Mouse (Mus musculus): ENCODE data around the gene Svs6.
"Not testable (repeated sequence)": the region's sequence is repeated elsewhere in the genome, so short reads cannot be mapped to it uniquely, and the experiment has no call there.

Gene Svs6

DNA sequence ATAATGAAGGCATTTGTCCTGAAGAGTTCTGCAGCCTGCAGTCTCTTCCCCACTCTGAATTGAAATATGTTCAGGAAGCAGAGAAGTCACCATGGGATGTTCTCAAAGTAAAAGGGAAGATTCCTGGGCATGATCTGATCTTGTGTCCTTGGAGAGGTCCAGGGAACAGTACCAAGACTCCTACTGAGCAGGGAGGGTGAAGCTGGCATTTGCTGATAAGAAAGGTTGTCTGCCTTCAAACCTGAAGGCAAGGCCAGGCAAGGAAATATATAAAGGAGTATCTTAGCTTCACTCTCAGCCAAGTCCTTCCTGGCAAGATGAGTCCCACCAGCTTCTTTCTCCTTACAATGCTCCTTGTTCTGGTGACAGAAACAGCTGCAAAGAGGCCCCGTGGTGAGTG, at the start of gene Svs6:
Svs6 (plus strand) TSS at position 301 of the 400 bp plus-strand sequence.
- DNase-seq (ENCODE audit: low spot score) = not testable (repeated sequence)

GRCm38 (mm10) chr2:164278359-164278758, 38.2 kb upstream of the Svs6 start, which contains the start of gene Svs4:
Gene Svs4 (minus strand): TSS chr2:164278459.
- DNase-seq (ENCODE audit: low spot score) = no peak

GRCm38 (mm10) chr2:164288968-164289367, 27.6 kb upstream of the Svs6 start, which contains the start of gene Svs3a:
Gene Svs3a (plus strand): TSS chr2:164289268.
- DNase-seq (ENCODE audit: low spot score) = not testable (repeated sequence)

DNA sequence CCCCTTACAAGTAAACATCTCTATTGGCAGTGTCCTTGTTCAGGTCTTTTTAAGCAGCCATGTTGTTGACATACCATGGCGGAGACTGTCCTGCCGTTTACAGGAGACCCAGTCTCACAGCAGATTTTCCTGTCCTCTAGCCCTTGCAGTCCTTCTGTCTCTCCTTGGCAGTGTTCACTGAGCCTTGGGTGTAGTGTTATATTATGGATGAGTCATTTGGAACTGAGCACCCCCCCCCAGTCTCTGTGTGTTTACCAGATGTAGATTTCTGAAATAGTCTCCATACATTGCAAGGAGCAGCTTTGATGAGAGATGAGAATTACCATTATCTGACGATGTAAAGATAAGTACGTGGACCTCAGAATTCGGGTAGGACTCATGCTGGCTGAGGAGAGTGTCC, 4.0 kb upstream of the Svs6 start:
- DNase-seq (ENCODE audit: low spot score) = no peak

GRCm38 (mm10) chr2:164315460-164315859, 1.1 kb upstream of the Svs6 start:
- DNase-seq (ENCODE audit: low spot score) = not testable (repeated sequence)

GRCm38 (mm10) chr2:164320983-164321382, 4.4 kb downstream of the Svs6 start:
- DNase-seq (ENCODE audit: low spot score) = no peak

- not testable (repeated sequence) for DNase-seq (ENCODE audit: low spot score)
Observed at GRCm38 (mm10) chr2:164332440-164332839, 15.9 kb downstream of the Svs6 start, which contains the start of gene Svs5. Gene Svs5 (plus strand): TSS chr2:164332740.

GRCm38 (mm10) chr2:164343732-164344131, 27.2 kb downstream of the Svs6 start:
- not testable (repeated sequence) for DNase-seq (ENCODE audit: low spot score)

- DNase-seq (ENCODE audit: low spot score) = not testable (repeated sequence)
Observed at GRCm38 (mm10) chr2:164347697-164348096, 31.1 kb downstream of the Svs6 start.

DNA sequence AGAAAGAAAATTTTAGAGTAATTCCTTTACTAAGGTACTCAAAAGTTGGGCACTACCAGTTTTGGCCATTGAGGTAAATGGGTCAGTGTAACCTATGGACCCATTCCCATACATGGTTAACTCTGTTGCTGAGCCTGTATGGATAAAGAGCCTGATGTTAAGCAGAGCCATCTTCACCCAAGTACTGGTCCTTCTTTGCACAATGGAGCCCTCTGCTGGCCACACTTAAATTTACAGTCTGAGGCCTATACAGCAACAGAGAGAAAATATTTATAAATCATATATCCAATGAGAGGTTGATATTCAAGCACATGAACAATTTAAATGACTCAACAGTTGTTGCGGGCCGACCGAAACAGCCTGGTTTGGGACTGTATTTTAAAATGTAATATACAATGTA, 32.4 kb downstream of the Svs6 start:
- peak; percentile 16 for DNase-seq (ENCODE audit: low spot score)

DNA sequence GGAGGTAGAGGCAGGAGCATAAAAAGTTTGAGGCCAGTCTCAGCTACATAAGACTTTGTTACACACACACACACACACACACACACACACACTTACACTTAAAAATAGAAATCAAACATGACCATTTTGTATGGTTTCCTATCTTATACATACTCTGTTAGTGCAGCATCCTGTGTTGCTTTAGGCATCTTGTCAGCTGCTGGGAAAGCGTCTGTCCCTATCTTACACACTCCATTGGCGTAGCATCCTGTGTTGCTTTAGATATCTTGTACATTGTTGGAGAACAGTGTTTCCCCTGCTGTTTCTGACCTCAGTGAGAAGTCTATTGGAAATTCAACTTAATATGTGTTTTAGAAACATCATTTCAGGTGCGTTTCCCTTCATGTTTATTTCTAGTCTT, 36.1 kb downstream of the Svs6 start:
- no peak for DNase-seq (ENCODE audit: low spot score)

DNA sequence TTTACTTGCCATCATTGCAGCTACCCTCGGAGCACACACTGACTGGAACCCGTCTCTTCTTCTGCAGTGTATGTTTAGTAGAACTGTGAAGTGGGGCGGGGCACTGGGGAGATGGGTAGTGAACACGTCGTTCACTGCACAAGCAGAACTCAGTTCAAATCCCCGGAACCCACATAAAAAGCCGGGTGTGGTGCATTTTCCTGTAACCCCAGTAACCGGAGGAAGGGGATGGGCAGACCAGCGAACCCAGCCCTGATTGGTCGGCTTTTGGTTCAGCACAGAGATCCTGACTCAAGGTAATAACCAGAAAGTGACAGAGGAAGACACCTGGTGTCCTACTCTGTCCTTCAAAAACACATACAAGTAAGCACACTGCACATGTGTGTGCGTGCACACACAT, 36.8 kb downstream of the Svs6 start:
- no peak for DNase-seq (ENCODE audit: low spot score)

DNA sequence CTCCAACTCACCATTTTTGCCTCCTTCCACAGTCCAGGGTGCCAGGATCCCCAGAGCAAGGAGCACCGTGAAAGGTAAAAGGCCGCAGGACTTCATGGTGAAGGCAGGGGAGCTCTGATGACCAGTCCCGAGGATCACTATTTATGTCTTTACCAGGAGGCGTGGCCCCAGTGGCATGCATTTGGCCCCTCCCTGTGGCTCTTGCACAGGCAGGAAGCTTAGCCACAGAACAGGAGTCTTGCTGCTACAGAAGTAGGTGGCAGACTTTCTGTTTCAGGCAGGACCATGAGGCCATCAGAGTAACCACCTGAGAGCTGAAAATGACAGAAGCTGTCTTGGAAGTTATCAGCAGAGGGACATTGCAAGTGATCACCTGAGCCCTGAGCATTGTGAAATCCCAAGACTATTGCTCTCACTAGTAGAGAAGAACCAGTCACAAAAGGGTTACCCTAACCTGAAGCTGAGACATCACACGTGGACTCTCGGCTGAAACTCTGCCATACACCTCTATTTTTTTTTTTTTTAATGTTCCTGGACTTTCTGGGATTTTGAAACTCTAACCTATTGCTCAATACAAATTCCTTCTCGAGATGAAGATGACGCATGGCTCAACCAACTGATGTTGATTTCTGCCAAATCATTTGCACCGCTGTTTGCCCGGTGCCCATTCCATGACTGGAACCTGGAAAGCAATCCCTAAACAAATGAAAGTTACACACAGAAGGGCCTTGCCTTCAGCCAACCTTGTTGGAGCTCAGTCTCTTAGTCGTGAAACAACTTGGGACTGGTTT, 39.8 kb downstream of the Svs6 start:
- no peak for DNase-seq (ENCODE audit: low spot score)

- DNase-seq (ENCODE audit: low spot score) = no peak
Observed at GRCm38 (mm10) chr2:164358373-164358772, 41.8 kb downstream of the Svs6 start.

DNA sequence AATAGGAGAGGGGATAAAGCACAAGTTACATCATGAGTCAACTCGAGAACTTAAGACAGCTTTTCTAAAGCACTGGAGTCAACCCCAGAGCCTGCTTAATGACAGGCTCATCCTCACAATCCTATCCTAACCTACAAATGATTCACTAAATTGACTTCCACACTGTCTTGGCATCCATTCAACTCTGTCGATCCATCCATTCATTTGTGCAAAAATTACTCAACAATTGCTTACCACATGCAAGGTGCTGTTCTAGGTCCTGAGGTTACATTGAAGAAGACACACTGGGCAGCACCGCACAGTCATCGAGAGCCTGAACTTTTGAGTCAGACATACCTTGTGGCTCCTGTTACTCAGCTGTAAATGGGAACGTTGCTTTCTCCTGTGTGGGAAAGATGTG, 42.5 kb downstream of the Svs6 start:
- no peak for DNase-seq (ENCODE audit: low spot score)

- no peak for DNase-seq (ENCODE audit: low spot score)
Observed at GRCm38 (mm10) chr2:164359668-164360067, 43.1 kb downstream of the Svs6 start.

GRCm38 (mm10) chr2:164360974-164361657, 44.6 kb downstream of the Svs6 start:
- DNase-seq (ENCODE audit: low spot score) = no peak

DNA sequence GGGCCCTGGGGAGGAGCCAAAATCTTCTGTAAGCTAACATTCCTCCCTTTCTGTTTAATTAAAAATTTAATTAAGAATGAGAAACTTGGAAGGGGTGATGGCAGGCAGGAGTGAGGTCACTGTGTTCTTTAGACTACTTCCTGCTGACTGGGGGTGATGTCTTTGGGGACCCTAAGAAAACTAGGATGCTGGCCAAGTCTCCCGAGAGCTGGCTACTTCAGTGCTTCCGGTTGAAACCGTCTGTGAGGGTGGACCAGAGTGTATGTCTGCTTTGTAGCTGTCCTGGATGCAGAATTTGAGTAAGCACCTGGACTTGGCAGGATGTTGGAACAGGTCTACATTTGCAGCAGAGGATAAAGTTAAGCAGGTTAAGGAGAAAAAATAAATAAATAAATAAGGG, 50.4 kb downstream of the Svs6 start:
- no peak for DNase-seq (ENCODE audit: low spot score)
